Mouse (Mus musculus): ENCODE results near the gene Tnnt3. TPM values are rescaled to one million over a fixed set of nuclear protein-coding genes. Genes with fewer than 3 reads are reported as not detected.

The Tnnt3 gene
- total RNA-seq, 2 experiments from 2014 or later, result 0.67 TPM; not detected in 1

- peak; percentile 73 to 77 for DNase-seq
Observed at GRCm38 (mm10) chr7:142476795-142477452, 21.7 kb upstream of the Tnnt3 start.

- no peak for DNase-seq
Observed at GRCm38 (mm10) chr7:142478001-142478400, 20.6 kb upstream of the Tnnt3 start.

DNA sequence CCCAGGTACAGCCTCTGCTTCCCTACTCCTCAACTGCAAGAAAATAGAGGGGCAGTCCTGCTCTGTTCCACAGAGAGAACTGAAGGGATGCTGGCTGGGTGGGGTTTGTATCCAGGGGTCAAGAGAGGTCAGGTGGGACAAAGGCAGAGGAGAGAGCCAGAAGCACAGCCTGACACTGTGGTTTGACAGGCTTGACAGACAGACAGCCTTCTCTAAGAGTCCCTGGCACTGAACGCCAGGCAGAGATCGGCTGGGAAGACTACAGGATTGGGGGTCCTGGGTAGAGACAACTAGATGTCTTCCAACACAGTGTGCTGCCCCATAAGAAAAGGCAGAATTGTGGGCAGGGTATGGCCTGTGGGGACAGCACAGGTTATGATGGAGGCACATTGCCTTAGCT, 20.1 kb upstream of the Tnnt3 start:
- DNase-seq, result no peak

DNA sequence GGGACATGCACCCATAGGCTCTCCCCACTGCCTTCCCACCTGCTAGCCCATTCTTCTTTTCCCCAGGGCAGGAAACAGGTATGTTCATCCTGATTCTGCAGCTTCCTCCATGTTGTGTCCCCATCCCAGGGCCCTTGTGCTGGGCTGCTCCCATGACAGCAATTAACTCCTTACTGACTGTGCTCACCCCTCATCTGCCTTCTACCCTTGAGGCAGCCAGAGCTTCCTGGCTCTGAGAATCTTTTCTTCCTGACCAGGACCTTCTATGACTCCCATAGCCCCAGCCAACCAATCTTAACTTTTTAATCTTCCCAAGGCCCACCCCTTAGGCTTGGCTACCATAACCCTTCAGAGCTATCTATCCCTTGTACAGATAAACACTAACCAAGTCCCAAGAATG, 19.3 kb upstream of the Tnnt3 start:
- no peak for DNase-seq

DNA sequence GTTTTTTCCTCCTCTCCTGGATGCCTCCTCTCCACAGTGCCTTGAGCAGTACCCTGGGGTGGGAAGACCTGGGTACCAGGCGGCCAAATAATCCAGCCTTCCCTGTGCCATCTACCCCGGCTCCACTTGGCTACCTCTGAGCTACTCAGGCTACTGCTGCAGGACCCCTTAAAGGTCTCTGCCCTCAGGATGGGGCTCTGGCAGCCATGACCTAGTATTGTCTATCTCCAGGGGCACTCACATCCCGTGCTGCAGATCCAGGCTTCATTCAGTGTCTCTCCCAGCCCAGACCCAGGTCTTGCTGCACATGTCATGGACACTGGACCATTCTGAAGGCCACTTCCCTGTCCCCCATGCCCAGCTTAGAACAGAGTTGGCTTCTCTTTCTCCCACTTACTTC, 18.8 kb upstream of the Tnnt3 start:
- no peak for DNase-seq

DNA sequence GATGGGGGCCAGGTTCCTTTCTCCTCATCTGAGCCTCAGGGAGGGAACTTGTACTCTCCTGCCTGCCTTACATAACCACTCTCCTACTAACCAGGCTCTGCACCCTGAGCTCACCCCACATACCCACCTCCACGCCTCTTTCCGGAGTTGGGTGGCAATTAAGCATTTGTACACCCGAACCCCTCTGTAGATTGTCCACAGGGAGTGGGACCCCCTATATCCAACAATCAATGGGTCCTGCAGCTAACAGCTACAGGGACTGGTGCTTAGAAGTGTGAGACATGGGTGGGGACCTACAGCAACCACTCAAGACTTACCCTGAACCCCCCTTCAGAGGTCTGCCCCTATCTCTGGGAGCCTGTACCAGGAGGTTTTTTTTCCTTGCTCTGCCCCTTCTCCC, 18.0 kb upstream of the Tnnt3 start:
- DNase-seq, result no peak

- DNase-seq, result peak; percentile 77 to 86
Observed at GRCm38 (mm10) chr7:142481186-142481567, 17.5 kb upstream of the Tnnt3 start.

DNA sequence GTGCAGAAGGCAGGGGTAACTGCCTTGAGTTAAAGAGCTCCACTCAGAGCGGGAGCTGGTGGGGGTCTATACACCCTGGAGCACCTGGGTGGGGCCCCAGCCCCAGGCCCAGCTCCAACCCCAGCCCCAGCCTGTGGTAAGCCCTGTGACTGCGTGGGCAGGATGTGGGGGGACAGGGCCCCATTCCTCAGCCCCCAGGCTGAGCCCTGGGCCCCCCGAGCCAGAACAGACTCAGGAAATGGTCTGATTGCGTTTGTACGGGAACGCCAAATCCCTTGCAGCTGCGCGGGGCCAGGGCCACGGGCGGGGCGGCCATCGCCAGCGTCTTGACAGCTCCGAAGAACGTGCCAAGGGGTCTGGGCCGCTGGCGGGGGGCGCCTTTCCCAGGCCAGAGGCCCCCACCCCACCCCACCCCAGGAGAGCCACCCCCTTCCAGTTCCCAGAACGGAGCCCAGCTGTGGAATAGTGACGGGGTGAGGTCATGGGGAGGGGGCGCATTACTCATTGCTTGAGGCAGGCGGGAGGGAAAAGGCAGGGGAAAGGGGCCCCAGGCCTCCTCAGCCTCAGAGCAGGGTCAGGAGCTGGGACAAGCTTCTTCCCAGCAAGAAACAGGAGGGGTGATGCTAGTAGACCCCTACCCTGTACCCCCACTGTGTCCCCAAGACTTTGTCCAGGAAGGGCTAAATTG, 16.9 kb upstream of the Tnnt3 start:
- DNase-seq, result peak; percentile 77 to 83

DNA sequence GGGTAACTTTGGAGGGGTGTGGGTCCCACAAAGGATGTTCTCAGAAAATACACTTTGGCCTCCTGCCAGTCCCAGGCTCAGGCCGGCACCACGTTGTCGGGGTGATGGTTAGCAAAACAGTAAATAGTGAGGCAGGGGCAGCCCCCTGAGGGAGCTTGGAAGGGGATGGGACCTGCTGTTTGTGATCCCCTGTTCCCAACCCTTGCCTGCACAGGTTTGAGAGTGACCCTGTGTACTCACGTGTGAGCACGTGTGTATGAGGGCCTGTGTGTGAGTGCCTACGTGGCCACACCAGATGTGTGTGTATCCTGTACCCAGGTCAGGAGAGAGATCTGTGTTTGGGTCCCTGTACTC, 16.4 kb upstream of the Tnnt3 start:
- DNase-seq, result peak; percentile 61 to 67

DNA sequence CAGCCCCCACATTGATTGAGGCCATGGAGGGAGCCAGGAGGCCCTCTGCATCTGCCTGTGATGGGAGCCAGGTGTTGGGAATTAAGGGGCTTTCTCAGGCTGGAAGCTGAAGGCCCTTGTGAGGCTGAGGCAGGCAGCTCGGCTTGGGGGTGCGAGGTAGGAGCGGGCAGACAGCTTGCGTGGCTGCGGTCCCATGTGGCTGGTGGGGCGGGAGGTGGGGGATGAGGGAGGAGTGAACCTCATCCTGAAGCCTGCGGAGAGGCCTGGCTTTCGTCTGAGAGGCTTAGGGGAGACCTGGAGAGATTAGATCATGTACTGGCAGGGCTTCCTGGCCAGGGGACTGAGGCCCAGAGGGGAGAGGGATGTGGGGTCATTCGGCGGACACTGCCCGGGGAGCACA, 15.5 kb upstream of the Tnnt3 start:
- DNase-seq, result peak; percentile 60 to 79

DNA sequence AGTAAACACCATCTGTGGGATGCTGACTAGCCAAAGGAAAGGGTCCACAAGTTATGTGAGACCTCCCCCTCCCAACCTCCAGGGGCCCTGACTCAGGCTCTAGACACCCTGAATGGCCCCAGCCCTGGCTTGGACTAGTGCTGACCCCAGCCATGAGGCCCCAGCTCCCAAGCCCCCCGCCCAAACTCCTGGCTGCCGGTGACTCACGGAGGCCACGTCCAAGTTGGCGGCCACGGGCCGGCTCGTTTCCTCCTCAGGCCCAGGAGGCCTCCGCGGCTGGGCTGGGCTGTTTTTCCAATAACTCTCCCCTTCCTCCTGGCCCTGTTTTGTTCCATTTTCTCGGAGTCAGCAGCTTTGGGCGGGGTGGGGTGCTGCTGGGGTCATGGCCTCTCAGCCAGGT, 13.9 kb upstream of the Tnnt3 start:
- DNase-seq, result peak; percentile 72 to 87

DNA sequence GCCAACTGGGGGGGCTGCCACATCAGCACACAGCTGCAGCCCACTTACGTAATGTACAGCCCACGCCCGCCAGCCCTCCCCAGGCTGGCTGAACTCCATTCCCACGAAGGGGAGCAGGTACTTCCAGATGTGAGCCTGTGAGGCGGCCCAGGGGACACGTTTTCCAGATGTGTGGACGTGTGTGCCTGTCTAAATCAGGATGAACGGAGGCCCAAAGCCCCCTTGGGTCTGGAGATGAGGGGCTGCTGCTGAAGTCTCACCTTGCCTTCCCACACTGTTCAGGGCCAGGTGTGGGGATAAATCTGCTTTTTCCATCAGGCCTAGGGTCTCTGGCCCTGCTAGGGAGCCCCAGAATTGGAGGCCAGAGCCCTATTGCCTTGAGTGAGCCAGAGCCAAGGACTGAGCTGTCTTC, 11.9 kb upstream of the Tnnt3 start:
- no peak for DNase-seq

- DNase-seq, result peak in 1 of 2 experiments; percentile 35
Observed at GRCm38 (mm10) chr7:142487341-142487859, 11.2 kb upstream of the Tnnt3 start.

DNA sequence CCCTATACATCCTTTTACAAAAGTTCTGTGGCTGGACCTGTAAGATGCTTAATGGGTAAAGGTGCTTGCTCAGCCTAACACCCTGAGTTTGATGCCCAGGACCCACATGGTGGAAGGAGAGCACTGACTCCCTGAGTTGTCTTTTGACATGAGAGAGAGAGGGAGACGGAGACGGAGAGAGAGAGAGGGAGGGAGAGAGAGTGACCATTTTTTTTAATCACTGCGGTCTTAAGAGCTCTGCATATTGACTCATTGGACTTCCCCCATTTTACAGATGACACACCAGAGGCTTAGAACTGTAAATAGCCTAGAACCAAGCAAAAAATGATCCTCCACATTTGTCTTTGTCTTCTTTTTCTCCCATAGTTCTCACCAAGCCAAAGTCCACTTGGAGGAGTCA, 10.6 kb upstream of the Tnnt3 start:
- no peak for DNase-seq

- no peak for DNase-seq
Observed at GRCm38 (mm10) chr7:142493535-142493934, 5.1 kb upstream of the Tnnt3 start.

- DNase-seq, result peak in 1 of 2 experiments; percentile 53
Observed at GRCm38 (mm10) chr7:142496158-142496557, 2.5 kb upstream of the Tnnt3 start.

DNA sequence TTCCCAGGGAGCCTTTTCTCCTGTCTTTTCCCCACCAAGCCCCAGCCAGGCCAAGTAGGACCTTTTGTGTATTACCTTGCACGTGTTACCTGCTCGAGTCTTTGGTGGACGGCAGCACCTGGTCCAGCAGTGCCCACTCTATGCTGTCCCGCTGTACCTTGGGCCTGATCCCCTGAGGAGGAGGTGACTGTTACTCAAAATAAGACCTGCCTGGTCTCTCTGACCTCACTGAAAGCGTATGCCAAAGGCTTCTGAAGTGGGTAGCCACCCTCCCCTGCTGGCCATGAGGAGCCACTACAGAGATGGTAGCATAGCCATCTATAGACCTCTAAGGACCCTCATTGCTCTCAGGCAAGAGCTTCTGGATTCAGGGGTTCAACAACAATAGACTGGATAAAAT, 1.8 kb upstream of the Tnnt3 start:
- DNase-seq, result peak in 1 of 2 experiments; percentile 53

DNA sequence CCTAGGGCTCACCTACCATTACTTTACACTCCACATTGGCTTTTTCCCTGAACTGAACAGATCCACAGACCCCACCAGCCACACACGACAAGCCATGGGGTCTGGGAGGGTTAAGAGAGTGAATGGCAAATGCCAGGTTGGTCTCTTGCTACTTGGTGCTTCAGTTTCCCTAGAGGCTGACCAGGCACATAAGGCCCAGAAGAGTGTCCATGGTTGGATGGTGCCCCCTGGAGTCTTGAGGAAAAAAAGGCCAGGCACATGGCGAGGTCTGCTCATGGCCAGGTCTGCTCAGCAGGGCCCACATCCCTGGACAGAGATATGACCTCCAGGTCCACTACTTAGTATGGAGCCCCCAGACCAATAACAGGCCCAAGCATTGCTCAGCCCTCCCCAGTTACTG, 861 bp upstream of the Tnnt3 start:
- DNase-seq, result peak; percentile 67 to 82

GRCm38 (mm10) chr7:142499010-142499721, 530 bp downstream of the Tnnt3 start:
- no peak for DNase-seq

GRCm38 (mm10) chr7:142500032-142500431, 1.4 kb downstream of the Tnnt3 start:
- DNase-seq, result no peak

DNA sequence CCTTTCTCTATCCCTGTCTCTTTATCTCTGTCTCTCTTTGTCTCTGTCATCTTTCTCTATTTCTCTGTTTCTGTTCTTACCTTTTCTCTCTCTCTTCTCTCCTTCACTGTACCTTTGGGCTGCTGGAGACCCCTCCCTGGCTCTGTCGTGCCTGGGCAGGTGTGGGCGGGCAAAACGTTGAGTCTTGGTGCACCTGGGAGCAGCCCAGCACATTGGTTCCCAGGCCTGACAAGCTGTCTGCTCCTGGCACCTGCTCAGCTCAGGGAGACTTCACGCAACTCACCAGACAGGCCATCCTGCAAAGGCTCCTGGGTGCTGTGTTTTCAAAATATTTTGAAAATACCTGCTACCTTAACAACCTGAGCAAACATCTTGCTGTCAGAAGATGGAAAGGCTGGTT, 4.6 kb downstream of the Tnnt3 start:
- DNase-seq, result no peak

DNA sequence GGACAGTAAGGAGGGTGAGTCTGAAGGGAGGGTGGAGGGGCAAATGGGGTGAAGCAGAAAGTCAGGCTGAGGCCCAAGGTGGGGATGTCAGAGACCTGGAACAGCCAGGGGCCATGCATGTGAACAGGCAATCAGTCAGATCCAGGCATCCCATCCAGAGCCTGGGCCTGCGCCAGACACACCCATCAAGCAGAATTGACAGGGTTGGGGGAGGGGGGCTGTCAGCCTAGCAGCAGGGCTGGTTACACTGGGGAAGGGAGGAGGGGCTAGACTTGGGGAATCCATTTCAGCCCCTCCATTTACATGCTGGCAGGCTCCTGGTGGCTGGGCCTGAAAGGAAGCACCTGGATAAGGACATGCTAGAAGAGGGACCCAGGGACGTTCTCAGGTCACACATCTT, 7.3 kb downstream of the Tnnt3 start:
- DNase-seq, result no peak

GRCm38 (mm10) chr7:142506501-142506900, 7.9 kb downstream of the Tnnt3 start:
- DNase-seq, result no peak
